Mouse (Mus musculus): ENCODE results near the gene Hspb6. TPM values are rescaled to one million over a fixed set of nuclear protein-coding genes. Genes with fewer than 3 reads are reported as not detected.

Gene Hspb6
- polyA plus RNA-seq (2015; fragmentation: Nextera tagmentation; extraction: Ambion mirVana), result 32.0 and 34.0 TPM in 2 replicates

DNA sequence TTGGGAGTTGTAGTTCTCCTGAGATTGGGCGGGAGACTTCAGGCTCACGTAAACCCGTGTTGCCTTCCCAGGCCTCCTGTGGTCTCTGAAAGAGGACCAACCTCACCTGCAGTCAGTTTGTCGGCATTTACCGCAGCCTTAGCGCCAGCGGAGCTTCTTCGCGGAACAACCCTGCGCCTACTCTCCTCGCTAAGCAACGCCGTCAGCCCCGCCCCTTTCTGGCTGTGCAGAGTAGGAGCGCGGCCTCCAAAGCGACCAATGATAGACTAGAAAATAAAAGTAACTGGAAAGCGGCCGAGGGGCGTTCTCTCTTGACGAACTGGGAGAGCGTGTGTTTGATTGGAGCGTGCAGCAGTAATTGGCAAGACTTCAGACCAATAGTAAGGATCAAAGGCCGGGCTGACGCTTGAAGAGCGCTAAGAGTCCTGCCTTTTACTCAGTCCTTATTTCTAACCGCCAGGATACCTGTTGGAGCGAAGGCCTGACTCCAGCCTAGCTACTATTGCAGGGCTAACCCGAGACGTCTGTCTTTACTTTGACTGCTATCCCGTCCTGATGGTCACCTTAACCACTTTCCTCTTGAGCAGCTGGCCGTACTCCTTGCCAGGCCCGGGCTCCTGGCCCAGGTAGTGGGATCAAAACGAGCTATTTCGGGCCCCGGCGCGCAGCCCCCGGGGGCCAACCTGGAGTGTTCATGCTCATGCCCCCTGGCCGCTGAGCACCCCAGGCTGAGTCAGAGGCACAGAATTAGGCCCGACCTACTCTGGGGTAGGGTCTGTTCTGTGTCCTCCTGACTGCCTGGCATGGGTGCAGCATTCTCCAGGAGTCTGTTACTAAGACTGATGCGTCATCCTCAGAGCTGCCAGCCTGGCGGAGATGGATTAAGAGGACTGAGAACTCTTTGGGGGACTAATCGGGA, at the start of gene Hspb6, which contains the start of gene Proser3:
Gene Hspb6 (plus strand): TSS at position 77 of the 919 bp plus-strand sequence.
Gene Proser3 (minus strand): TSS at position 198 of the 919 bp plus-strand sequence.
- Histone ChIP-seq H3K27ac (ENCODE audit: low read length) (peak within 1 kb of the TSS; percentile 99), H3K9ac (ENCODE audit: low read length) (peak within 1 kb of the TSS; percentile 92), H3K27me3 (ENCODE audit: control insufficient read depth, insufficient read depth, low read depth, low read length) (no peaks in the 10 kb centered on the region), H3K36me3 (ENCODE audit: control insufficient read depth, insufficient read depth, low read length) (peaks cover 22% of the 10 kb centered on the region), H3K4me1 (replicated peaks; ENCODE audit: control insufficient read depth, insufficient read depth, low read length) (peaks cover 9% of the 10 kb centered on the region; the same call in 1 of the 2 replicates), H3K4me3 (ENCODE audit: low read length) (peak within 1 kb of the TSS; percentile 80), H3K9me3 (ENCODE audit: control insufficient read depth, low read length) (no peaks in the 10 kb centered on the region), H3K4me2 (ENCODE audit: low read depth, low read length) (peak within 1 kb of the TSS; percentile 83)
- under 1% methylated on average over 44 of the region's 44 CpGs for WGBS
- ATAC-seq (ENCODE audit: low read depth), result peak; percentile 96

DNA sequence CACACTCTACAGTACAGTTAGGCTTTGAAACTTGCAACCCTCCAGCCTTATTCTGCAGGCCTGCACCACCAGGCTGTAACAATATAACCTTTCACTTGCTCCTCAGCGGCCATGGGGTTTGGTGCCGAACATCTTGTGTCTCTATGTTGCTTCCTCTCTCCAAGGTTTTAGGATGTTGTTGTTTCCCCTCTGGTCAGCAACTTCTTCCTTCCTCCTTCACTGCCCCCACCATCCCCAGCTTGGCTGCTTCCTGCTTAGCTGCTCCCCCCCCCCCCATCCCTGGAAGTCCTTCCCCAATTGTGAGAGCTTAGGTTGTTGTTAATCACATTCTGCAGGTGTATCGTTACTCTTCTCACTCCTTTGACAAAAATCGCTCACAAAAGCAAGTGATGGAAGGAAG, 43.9 kb upstream of the Hspb6 start:
- WGBS, result 71% methylated on average over 4 of the region's 4 CpGs
- no peak overlapping the region for H3K9ac ChIP-seq (ENCODE audit: low read length)
- no peak overlapping the region for H3K4me2 ChIP-seq (ENCODE audit: low read depth, low read length)
- H3K9me3 ChIP-seq (ENCODE audit: control insufficient read depth, low read length), result no peaks in the 10 kb centered on the region
- H3K27me3 ChIP-seq (ENCODE audit: control insufficient read depth, insufficient read depth, low read depth, low read length), result no peaks in the 10 kb centered on the region
- H3K4me3 ChIP-seq (ENCODE audit: low read length), result no peak overlapping the region
- no peak overlapping the region for H3K27ac ChIP-seq (ENCODE audit: low read length)
- H3K4me1 ChIP-seq (replicated peaks; ENCODE audit: control insufficient read depth, insufficient read depth, low read length), result no peaks in the 10 kb centered on the region
- no peaks in the 10 kb centered on the region for H3K36me3 ChIP-seq (ENCODE audit: control insufficient read depth, insufficient read depth, low read length)
- no peak for ATAC-seq (ENCODE audit: low read depth)

DNA sequence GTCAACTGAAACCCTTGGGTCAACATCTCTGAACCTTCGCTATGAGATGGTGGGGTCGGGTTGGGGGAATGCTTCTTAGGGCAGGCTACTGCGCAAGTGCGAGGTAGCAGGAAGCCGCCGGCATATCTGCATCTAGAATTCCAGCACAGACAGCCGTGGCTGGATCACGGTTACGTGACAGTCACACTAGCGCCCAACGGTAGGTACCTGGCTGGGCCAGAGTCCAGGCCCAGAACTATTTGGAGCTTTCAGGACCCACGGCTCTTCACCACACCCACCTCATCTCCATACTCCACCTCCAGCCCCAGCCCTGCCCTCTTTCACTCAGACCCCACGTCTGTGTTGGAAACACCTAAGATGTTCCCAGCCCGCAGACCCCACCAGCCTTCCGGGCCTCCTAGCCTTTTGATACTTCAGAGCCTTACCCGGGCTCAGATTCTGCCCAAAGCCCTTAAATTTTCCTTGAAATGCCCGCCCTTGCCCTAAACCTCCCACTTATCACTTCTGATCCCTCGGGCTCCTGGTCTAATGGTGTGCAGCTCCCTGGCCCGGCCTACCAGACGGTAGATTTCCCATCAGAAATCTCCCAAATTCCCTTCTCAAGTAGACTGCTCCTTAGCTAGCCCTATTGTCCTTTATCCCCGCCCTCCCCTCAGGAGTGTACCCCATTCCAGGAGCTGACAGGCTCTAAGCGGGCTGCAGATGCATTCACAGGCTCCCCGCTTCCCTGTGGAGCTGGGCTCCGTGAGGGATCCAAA, 36.8 kb upstream of the Hspb6 start:
- Histone ChIP-seq H3K27me3 (ENCODE audit: control insufficient read depth, insufficient read depth, low read depth, low read length) (no peaks in the 10 kb centered on the region), H3K27ac (ENCODE audit: low read length) (no peak overlapping the region), H3K9ac (ENCODE audit: low read length) (no peak overlapping the region), H3K4me2 (ENCODE audit: low read depth, low read length) (no peak overlapping the region), H3K9me3 (ENCODE audit: control insufficient read depth, low read length) (no peaks in the 10 kb centered on the region), H3K36me3 (ENCODE audit: control insufficient read depth, insufficient read depth, low read length) (no peaks in the 10 kb centered on the region), H3K4me3 (ENCODE audit: low read length) (no peak overlapping the region), H3K4me1 (replicated peaks; ENCODE audit: control insufficient read depth, insufficient read depth, low read length) (no peaks in the 10 kb centered on the region)
- WGBS, result 55% methylated on average over 24 of the region's 24 CpGs
- 0 out of 2 replicates have a peak, but pooled peaks have one; percentile 12 for ATAC-seq (ENCODE audit: low read depth)

DNA sequence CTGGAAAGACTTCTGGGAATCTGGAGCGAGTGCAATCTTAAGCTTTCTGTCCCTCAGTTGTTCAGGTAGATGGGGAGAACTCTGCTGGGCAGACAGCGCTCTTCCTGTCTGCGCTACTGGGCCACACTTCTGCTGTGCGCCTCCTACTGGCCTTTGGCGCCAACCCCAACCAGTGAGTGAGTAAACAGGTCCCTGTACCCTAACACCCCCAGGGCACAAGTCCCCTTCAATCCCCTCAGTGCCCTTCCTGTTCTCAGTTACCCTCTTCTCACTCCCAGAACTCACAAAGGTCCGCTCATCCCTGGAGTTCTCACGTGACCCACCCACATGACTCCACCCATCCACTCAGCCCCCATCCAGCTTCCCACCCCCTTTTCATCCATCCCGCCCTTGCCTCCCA, 33.7 kb upstream of the Hspb6 start:
- no peaks in the 10 kb centered on the region for H3K4me1 ChIP-seq (replicated peaks; ENCODE audit: control insufficient read depth, insufficient read depth, low read length)
- no peaks in the 10 kb centered on the region for H3K36me3 ChIP-seq (ENCODE audit: control insufficient read depth, insufficient read depth, low read length)
- H3K4me3 ChIP-seq (ENCODE audit: low read length), result no peak overlapping the region
- H3K27me3 ChIP-seq (ENCODE audit: control insufficient read depth, insufficient read depth, low read depth, low read length), result no peaks in the 10 kb centered on the region
- no peak overlapping the region for H3K4me2 ChIP-seq (ENCODE audit: low read depth, low read length)
- H3K9me3 ChIP-seq (ENCODE audit: control insufficient read depth, low read length), result no peaks in the 10 kb centered on the region
- H3K27ac ChIP-seq (ENCODE audit: low read length), result no peak overlapping the region
- ATAC-seq (ENCODE audit: low read depth), result no peak
- 32% methylated on average over 8 of the region's 8 CpGs for WGBS
- H3K9ac ChIP-seq (ENCODE audit: low read length), result no peak overlapping the region

DNA sequence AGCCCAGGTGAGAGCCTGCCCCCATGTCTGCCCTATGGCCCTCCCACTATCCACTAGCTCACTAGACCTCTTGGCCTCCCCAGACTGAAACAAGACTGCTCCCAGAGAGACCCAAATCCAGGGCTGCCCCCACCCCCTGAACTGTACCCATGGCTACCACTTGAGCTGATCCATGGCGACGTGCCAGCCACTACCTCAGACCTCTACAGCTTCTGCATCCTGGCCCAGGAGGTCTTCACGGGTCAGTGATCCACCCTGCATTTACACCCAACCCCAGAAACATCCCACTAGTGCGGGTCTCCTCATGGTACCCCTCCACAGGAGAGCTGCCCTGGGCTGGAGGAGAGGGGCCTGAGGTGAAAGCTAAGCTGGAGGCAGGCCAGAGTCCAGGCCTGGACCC, 31.6 kb upstream of the Hspb6 start:
- Histone ChIP-seq H3K4me2 (ENCODE audit: low read depth, low read length) (no peak overlapping the region), H3K27ac (ENCODE audit: low read length) (no peak overlapping the region), H3K36me3 (ENCODE audit: control insufficient read depth, insufficient read depth, low read length) (peaks cover 2% of the 10 kb centered on the region; the same call in 1 of the 2 replicates), H3K4me3 (ENCODE audit: low read length) (no peak overlapping the region), H3K9me3 (ENCODE audit: control insufficient read depth, low read length) (no peaks in the 10 kb centered on the region), H3K27me3 (ENCODE audit: control insufficient read depth, insufficient read depth, low read depth, low read length) (no peaks in the 10 kb centered on the region), H3K9ac (ENCODE audit: low read length) (no peak overlapping the region), H3K4me1 (replicated peaks; ENCODE audit: control insufficient read depth, insufficient read depth, low read length) (no peaks in the 10 kb centered on the region)
- WGBS, result 60% methylated on average over 4 of the region's 4 CpGs
- ATAC-seq (ENCODE audit: low read depth), result no peak

DNA sequence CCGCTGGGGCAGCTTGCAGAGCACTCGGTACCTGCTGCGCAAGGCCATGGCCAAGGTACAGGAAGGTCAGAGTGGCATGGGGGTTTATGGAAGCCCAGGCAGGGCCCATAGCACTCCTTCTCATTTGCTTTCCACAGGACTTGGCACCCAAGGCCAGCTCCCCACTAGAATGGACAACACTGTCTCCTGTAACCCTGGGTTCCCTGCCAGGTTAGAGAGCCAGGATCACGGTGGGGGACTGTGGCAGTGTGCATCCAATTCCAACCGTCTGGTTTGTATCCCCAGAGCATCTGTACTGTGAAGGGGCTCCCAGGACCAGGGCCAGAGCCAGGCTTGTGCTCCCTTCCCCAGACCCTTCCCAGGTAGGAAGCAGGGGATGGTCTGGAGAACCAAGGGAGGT, 31.1 kb upstream of the Hspb6 start:
- Histone ChIP-seq H3K27ac (ENCODE audit: low read length) (no peak overlapping the region), H3K36me3 (ENCODE audit: control insufficient read depth, insufficient read depth, low read length) (peaks cover 2% of the 10 kb centered on the region; the same call in 1 of the 2 replicates), H3K9me3 (ENCODE audit: control insufficient read depth, low read length) (no peaks in the 10 kb centered on the region), H3K27me3 (ENCODE audit: control insufficient read depth, insufficient read depth, low read depth, low read length) (no peaks in the 10 kb centered on the region), H3K9ac (ENCODE audit: low read length) (no peak overlapping the region), H3K4me2 (ENCODE audit: low read depth, low read length) (no peak overlapping the region), H3K4me1 (replicated peaks; ENCODE audit: control insufficient read depth, insufficient read depth, low read length) (no peaks in the 10 kb centered on the region), H3K4me3 (ENCODE audit: low read length) (no peak overlapping the region)
- ATAC-seq (ENCODE audit: low read depth), result no peak
- 76% methylated on average over 5 of the region's 5 CpGs for WGBS

DNA sequence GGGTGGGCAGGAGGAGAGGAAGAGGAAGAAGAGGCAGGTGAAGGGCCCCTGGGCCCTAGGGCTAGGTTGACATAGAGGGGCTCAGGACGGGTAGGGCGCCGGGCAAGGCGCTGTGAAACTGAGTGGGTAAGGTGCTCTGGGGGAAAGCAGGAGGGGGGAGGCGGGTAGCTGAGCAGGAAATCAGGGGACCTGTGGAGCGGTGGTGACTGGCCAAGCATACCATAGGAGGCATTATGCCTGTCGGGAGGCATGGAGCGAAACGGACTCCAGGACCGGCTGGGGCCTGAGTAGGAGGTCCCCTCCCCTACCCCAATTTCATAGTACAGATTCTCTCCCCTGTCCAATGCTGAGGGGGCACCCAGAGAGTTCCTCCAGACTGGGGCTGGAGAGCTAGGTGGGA, 29.1 kb upstream of the Hspb6 start:
- Histone ChIP-seq H3K27ac (ENCODE audit: low read length) (no peak overlapping the region), H3K9me3 (ENCODE audit: control insufficient read depth, low read length) (no peaks in the 10 kb centered on the region), H3K4me3 (ENCODE audit: low read length) (no peak overlapping the region), H3K27me3 (ENCODE audit: control insufficient read depth, insufficient read depth, low read depth, low read length) (no peaks in the 10 kb centered on the region), H3K9ac (ENCODE audit: low read length) (no peak overlapping the region), H3K4me1 (replicated peaks; ENCODE audit: control insufficient read depth, insufficient read depth, low read length) (peaks cover 10% of the 10 kb centered on the region), H3K36me3 (ENCODE audit: control insufficient read depth, insufficient read depth, low read length) (peaks cover 8% of the 10 kb centered on the region; the same call in 1 of the 2 replicates), H3K4me2 (ENCODE audit: low read depth, low read length) (no peak overlapping the region)
- ATAC-seq (ENCODE audit: low read depth), result no peak
- 84% methylated on average over 10 of the region's 10 CpGs for WGBS

DNA sequence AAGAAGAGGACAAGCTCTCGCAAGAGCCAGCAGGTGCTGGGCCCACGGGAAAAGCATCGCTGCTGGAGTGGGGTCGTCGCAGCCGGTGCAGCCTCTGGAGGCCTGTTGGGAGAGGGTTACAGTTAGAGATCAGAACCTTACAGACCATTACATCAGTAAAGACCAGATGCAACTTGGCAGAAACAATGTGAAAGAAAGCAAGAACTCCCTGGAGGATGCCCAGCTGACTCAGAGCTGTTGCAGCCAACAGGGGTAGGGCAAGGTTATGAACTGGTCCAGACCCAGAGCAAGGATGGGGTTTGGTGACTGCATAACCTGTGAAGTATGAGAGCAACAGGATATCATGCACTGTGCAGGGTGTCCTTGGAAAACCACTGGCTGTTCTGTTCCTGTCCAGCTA, 27.5 kb upstream of the Hspb6 start:
- no peak for ATAC-seq (ENCODE audit: low read depth)
- H3K4me3 ChIP-seq (ENCODE audit: low read length), result no peak overlapping the region
- H3K4me1 ChIP-seq (replicated peaks; ENCODE audit: control insufficient read depth, insufficient read depth, low read length), result peaks cover 10% of the 10 kb centered on the region
- H3K4me2 ChIP-seq (ENCODE audit: low read depth, low read length), result no peak overlapping the region
- no peaks in the 10 kb centered on the region for H3K9me3 ChIP-seq (ENCODE audit: control insufficient read depth, low read length)
- H3K9ac ChIP-seq (ENCODE audit: low read length), result no peak overlapping the region
- peaks cover 21% of the 10 kb centered on the region for H3K36me3 ChIP-seq (ENCODE audit: control insufficient read depth, insufficient read depth, low read length)
- H3K27ac ChIP-seq (ENCODE audit: low read length), result no peak overlapping the region
- no peaks in the 10 kb centered on the region for H3K27me3 ChIP-seq (ENCODE audit: control insufficient read depth, insufficient read depth, low read depth, low read length)
- 86% methylated on average over 6 of the region's 6 CpGs for WGBS

DNA sequence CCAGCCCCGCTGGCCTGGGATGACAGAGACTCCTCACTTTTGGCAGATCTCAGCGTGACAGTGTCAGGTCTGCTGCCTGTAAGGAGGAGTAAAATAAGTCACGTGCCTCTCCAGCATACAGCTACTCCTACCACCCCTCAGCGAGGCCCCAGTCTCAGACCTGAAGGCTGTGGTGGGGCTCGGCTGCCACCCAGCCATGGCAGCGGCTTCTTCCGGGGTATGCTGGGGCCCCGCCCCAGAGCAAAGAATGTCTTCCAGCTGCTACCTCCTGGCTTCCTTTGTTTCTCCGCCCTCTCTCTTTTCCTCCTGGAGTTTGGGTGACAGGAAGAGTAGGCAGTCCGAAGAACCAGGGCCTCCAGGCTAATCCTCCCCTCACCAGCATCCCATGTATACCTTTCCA, 26.0 kb upstream of the Hspb6 start:
- Histone ChIP-seq H3K9me3 (ENCODE audit: control insufficient read depth, low read length) (no peaks in the 10 kb centered on the region), H3K27me3 (ENCODE audit: control insufficient read depth, insufficient read depth, low read depth, low read length) (no peaks in the 10 kb centered on the region), H3K4me1 (replicated peaks; ENCODE audit: control insufficient read depth, insufficient read depth, low read length) (peaks cover 10% of the 10 kb centered on the region), H3K4me2 (ENCODE audit: low read depth, low read length) (peak overlapping the region; percentile 32), H3K9ac (ENCODE audit: low read length) (peak overlapping the region; percentile 34), H3K4me3 (ENCODE audit: low read length) (no peak overlapping the region), H3K27ac (ENCODE audit: low read length) (peak overlapping the region; percentile 59), H3K36me3 (ENCODE audit: control insufficient read depth, insufficient read depth, low read length) (peaks cover 28% of the 10 kb centered on the region)
- 21% methylated on average over 10 of the region's 10 CpGs for WGBS
- ATAC-seq (ENCODE audit: low read depth), result peak; percentile 58

Data from lung, embryonic 16.5 days (tissue).